Mouse (Mus musculus) liver, embryonic 12.5 days (tissue): ENCODE measurements at regions not wholly inside any gene's neighbourhood (a gene's known extent, or its start where the extent isn't known, plus 50 kb on each side); places are given as distances from the start of the nearest gene placed in this dataset.

Source experiments
- ATAC-seq: fragments of 200-750 bp; cut with Nextera tagmentation; 2 replicates; pipeline ENCODE4 v1.8.0; 2017; ENCODE audit warnings: moderate number of reproducible peaks, mild to moderate bottlenecking, moderate library complexity
- H3K27ac ChIP-seq: fragments of 300-500 bp; sonication (generic); 2 replicates; pipeline ENCODE4 v1.5.1; 2016; ENCODE audit warnings: mild to moderate bottlenecking
- H3K27me3 ChIP-seq: fragments of 300-500 bp; sonication (generic); replicated peaks from 2 replicates; pipeline ENCODE4 v1.6.1; 2016; ENCODE audit warnings: mild to moderate bottlenecking, moderate library complexity
- H3K36me3 ChIP-seq: fragments of 300-500 bp; sonication (generic); 2 replicates; pipeline ENCODE4 v1.6.1; 2016; ENCODE audit warnings: mild to moderate bottlenecking, moderate library complexity
- H3K4me1 ChIP-seq: fragments of 300-500 bp; sonication (generic); 2 replicates; pipeline ENCODE4 v1.6.1; 2016
- H3K4me2 ChIP-seq: fragments of 300-500 bp; sonication (generic); 2 replicates; pipeline ENCODE4 v1.6.1; 2016; ENCODE audit warnings: mild to moderate bottlenecking, moderate library complexity
- H3K4me3 ChIP-seq: fragments of 300-500 bp; sonication (generic); 2 replicates; pipeline ENCODE4 v1.5.1; 2016; ENCODE audit warnings: mild to moderate bottlenecking, moderate library complexity
- H3K9ac ChIP-seq: fragments of 300-500 bp; sonication (generic); 2 replicates; pipeline ENCODE4 v1.6.1; 2016; ENCODE audit warnings: mild to moderate bottlenecking, moderate library complexity
- H3K9me3 ChIP-seq: fragments of 300-500 bp; sonication (generic); replicated peaks from 2 replicates; pipeline ENCODE4 v1.6.1; 2016; ENCODE audit warnings: mild to moderate bottlenecking, moderate library complexity
- WGBS: fragments of 180-500 bp; shearing (Covaris S2); methylation state at CpG from one replicate; pipeline ENCODE4 v1.1.7; 2016; ENCODE audit not compliant: insufficient replicate concordance; 5-methylcytosine and 5-hydroxymethylcytosine counted together

DNA sequence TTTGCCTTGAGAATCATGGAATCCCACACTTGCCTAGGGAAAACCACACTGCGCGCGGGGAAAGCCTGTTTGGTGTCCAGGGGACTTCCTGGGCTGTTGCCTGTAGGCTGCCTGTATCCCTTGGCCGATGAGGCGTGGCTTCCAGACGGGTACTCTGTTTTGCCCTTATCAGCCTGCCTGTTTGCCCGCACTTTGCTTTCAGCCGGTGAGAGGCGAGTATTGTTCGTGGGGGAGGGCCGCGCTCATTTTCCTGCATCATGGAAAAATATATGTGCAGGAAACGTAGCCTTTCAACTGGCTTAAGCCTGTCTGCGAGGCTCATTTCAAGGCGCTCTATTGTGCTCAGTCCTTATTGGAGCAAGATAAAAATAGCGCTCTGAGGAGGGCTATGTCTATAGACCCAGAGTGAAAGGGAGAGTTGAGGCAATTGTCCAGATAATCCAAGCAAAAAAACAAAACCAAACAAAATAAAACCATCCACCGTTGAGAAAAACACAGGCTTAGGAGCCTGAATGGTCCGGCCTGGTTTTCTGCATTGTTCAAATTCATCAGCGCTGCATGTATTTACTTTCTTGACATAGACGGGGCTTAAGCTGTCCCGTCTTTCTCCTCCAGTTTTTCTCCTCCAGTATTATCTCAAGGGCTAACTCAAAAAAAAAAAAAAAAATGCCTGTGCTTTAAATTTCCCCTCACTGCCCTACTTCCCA is 67.9 kb downstream of the Klf5 start:
- H3K9me3 ChIP-seq = no peaks in the 10 kb centered on the region
- H3K9ac ChIP-seq = no peak overlapping the region
- H3K36me3 ChIP-seq = no peaks in the 10 kb centered on the region
- 56% methylated on average over 21 of the region's 21 CpGs for WGBS
- no peak overlapping the region for H3K4me3 ChIP-seq
- H3K27ac ChIP-seq = no peak overlapping the region
- 0 out of 2 replicates have a peak overlapping the region, but pooled peaks have one; percentile 1 for H3K4me2 ChIP-seq
- H3K27me3 ChIP-seq = no peaks in the 10 kb centered on the region
- no peaks in the 10 kb centered on the region for H3K4me1 ChIP-seq
- peak; percentile 40 for ATAC-seq

DNA sequence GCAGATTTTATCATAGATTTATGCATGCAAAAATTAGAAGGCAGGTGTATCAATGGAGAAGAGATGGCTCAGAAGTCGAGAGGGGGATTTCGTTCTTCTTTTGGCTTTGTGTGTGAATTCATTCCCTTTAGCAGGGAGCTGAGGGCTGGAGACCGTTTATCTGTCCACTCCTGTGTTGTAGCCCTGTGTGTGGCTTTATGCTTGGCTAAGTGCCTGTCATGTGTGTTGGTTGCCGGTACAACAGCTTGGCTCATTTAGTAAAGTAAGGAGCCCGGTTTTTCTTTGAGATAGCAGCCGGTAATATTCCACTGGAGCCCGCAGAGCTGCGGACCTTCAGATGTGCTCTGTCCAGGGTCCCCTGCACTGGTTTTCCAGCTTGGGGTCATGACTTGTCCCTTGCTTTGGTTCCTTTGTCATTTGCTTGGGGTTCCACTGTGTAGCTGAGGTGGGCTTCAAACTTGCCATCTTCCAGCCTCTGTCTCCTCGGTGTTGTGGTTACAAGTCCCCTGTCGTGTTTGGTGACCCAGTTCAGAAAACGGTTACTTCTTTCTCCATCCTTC is 68.6 kb downstream of the Klf5 start:
- Histone ChIP-seq H3K4me1 (no peaks in the 10 kb centered on the region), H3K9ac (no peak overlapping the region), H3K9me3 (no peaks in the 10 kb centered on the region), H3K4me2 (no peak overlapping the region), H3K36me3 (no peaks in the 10 kb centered on the region), H3K4me3 (no peak overlapping the region), H3K27me3 (no peaks in the 10 kb centered on the region), H3K27ac (no peak overlapping the region)
- 72% methylated on average over 11 of the region's 11 CpGs for WGBS
- ATAC-seq = no peak

DNA sequence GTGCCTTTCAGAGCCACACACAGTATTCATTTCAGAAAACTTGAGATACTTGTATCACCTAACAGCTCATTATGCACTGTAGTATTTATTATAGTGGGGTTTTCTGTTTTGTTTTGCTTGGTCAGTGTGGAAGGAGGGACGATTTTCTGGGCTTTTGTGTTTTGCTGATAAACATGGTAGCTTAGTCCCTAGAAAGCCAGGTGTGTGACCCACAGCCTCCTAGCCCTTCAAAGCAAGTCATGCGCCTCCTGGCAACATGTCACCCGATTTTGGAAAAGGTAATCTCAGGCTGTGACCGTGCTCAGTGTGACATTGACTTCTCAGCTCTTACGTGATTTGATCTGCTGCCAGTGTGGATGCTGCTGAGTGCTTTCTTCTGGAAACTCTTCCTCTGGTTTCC is 70.9 kb downstream of the Klf5 start:
- H3K4me3 ChIP-seq = no peak overlapping the region
- no peaks in the 10 kb centered on the region for H3K4me1 ChIP-seq
- 64% methylated on average over 5 of the region's 5 CpGs for WGBS
- H3K27ac ChIP-seq = no peak overlapping the region
- no peaks in the 10 kb centered on the region for H3K9me3 ChIP-seq
- no peak overlapping the region for H3K9ac ChIP-seq
- no peaks in the 10 kb centered on the region for H3K36me3 ChIP-seq
- no peak for ATAC-seq
- no peak overlapping the region for H3K4me2 ChIP-seq
- no peaks in the 10 kb centered on the region for H3K27me3 ChIP-seq

DNA sequence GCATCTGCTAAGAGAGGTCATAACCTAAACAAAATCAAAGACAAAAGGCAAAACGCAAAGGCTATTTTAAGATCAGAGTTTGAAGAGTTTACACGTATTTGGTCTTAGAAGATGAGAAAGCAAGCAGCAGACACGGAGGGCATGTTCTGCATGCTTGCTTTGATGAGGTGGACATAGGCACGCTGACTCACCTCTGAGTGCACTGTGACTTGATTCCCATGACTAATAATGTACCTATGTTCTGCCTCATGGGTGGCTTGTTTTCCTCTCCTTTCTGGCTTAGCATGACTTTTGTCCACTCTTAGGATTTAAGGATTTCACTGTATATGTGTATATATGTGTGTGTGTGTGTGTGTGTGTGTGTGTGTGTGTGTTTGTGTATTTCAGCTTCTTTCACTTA is 75.2 kb downstream of the Klf5 start:
- 77% methylated on average over 4 of the region's 4 CpGs for WGBS
- no peak for ATAC-seq
- no peak overlapping the region for H3K4me3 ChIP-seq
- H3K9me3 ChIP-seq = no peaks in the 10 kb centered on the region
- no peaks in the 10 kb centered on the region for H3K4me1 ChIP-seq
- no peak overlapping the region for H3K9ac ChIP-seq
- H3K4me2 ChIP-seq = no peak overlapping the region
- H3K27me3 ChIP-seq = no peaks in the 10 kb centered on the region
- no peaks in the 10 kb centered on the region for H3K36me3 ChIP-seq
- H3K27ac ChIP-seq = no peak overlapping the region

DNA sequence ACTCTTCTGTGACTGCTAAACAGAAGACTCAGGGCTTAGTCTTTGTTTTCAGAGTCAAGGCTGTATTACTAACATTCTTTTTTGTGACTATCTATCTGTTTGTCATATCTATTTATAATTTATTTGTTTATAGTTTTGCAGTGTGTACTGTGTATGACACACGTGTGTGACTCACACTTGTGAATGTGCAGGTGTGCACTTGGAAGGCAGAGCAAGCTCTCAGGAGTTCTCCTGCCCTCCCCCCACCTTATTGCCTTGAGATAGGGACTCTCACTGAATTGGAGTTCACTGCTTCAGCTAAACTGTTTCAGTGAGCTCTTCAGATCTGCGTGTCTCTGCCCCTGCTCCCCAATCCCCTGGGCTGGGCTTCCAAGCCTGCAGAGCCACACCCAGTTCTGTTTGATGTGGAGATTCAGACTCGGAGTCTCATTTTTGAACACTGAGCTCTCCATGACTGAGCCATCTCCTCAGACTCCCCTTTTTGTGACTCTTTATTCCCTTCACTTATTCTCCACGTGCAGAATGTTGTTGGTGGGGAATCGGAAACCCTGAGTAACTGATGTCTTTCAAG is 76.6 kb downstream of the Klf5 start:
- Histone ChIP-seq H3K36me3 (no peaks in the 10 kb centered on the region), H3K4me2 (no peak overlapping the region), H3K4me1 (no peaks in the 10 kb centered on the region), H3K9ac (no peak overlapping the region), H3K9me3 (no peaks in the 10 kb centered on the region), H3K4me3 (no peak overlapping the region), H3K27me3 (no peaks in the 10 kb centered on the region), H3K27ac (no peak overlapping the region)
- ATAC-seq = no peak
- WGBS = 46% methylated on average over 5 of the region's 5 CpGs

DNA sequence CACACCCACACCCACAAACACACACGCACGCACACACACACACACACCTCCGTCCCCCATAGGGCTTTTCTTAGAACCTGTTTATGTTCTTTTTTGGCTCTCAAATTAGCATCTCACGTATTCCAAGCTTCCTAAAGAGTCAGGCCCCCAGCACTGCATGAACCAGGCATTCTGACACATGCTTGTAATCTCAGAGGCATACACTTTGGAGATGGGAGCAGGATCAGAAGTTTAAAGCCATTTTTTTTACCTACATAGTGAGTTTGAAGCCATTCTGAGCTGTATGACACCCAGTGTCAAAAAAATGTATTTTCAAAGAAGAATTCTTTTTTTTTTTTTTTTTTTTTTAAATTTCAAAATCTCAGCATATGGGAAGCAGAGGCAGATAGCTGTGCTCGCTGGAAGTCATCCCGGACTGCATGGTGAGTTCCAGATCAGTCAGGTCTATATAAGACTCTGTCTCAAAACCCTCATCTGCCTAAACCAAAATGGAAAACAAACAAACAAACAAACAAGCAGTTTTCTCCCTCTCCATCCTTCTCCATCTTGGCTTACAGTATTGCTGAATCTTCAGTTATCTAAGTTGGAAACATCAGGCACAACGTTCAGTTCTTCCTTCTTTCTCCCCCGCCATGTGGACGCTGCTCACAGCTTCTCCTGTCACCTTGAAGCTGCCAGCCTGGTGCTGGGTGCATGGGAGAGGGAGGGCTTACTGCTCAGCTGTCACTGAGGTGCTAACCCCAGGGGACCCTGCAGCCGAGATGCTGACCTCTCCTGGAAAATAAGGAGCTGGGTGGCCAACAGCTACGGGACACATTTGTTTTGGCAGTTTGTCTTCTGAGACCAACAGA is 78.4 kb downstream of the Klf5 start:
- H3K4me2 ChIP-seq = no peak overlapping the region
- ATAC-seq = no peak
- H3K27me3 ChIP-seq = no peaks in the 10 kb centered on the region
- H3K9ac ChIP-seq = no peak overlapping the region
- H3K27ac ChIP-seq = no peak overlapping the region
- WGBS = 68% methylated on average over 11 of the region's 11 CpGs
- H3K4me1 ChIP-seq = no peaks in the 10 kb centered on the region
- H3K9me3 ChIP-seq = no peaks in the 10 kb centered on the region
- H3K36me3 ChIP-seq = no peaks in the 10 kb centered on the region
- H3K4me3 ChIP-seq = no peak overlapping the region

DNA sequence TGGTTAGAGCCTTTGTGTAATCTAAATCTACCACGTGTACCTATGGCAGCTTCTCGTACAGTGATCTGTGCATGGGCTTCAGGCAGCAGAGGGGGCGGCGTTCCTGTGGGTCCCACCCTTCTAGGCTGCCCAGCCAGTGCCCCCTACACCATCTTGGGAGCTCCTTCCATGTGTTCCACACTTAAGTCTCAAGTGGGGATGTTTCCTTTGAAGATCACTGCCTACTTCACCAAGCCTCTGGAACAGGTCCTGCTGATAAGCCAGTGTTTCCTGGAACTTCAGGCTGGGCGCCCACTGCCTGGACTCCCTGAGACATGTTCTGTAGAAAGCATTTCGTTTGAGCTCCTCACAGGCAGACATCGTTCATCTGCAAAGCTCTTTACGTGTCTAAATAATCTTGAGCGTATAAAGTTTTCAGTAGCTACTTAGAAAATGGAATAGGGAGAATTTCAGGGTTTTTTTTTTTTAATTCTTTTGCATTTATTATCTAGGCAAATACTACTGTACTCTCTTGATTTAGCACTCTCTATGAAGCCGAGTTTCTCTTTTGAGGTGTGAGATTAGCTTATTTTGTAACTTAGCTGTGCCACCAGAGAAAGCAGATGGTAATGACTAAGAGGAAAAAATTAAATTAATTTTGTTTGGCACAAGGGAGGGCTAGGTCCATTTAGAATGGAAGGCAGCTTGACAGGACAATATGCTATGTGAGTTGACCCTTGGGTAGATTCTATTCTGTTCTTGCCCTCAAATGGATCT is 82.9 kb downstream of the Klf5 start:
- Histone ChIP-seq H3K9me3 (no peaks in the 10 kb centered on the region), H3K4me2 (no peak overlapping the region), H3K27ac (no peak overlapping the region), H3K9ac (no peak overlapping the region), H3K4me3 (no peak overlapping the region), H3K4me1 (no peaks in the 10 kb centered on the region), H3K27me3 (no peaks in the 10 kb centered on the region), H3K36me3 (no peaks in the 10 kb centered on the region)
- 65% methylated on average over 10 of the region's 10 CpGs for whole genome bisulfite sequencing
- ATAC-seq = no peak

DNA sequence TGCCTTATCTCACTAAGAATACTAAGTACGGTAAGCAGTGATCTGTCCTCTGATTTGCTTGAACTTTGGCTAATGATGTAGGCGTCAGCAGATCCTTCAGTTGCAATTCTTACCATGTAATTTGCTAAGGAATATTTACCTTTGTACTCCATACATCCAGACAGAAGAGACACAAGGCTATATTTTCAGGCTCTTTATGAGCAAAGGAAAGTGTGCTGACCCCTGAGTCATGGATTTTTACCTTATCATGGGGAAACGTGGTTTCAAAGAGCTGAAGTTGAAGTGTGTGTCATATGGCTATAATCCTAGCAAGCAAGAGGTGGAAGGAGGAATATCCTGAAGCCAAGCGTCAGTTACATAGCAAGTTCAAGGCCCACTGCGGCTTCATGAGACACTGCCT is 83.6 kb downstream of the Klf5 start:
- Histone ChIP-seq H3K4me3 (no peak overlapping the region), H3K9me3 (no peaks in the 10 kb centered on the region), H3K9ac (no peak overlapping the region), H3K4me1 (no peaks in the 10 kb centered on the region), H3K4me2 (no peak overlapping the region), H3K27me3 (no peaks in the 10 kb centered on the region), H3K36me3 (no peaks in the 10 kb centered on the region), H3K27ac (no peak overlapping the region)
- WGBS = 67% methylated on average over 5 of the region's 5 CpGs
- no peak for ATAC-seq

DNA sequence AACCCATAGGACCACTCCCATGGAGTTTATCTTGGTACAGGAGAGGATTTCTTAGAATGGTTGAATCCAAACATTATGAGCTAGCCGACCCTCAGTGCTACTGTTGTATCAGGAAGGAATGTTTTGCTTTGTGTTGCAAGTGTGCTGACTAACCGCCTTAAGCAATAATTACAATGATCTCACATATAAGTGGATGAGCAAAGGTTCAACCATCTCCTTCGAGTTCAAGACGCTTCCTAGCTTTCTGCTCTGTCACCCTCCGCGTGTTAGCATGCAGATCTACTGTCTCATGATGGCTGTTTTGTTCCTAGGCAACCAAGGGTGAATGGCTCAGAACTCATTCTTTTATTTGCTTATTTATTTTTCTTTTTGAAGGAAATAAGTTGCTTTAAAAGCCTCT is 84.7 kb downstream of the Klf5 start:
- no peak for ATAC-seq
- H3K4me3 ChIP-seq = no peak overlapping the region
- no peaks in the 10 kb centered on the region for H3K36me3 ChIP-seq
- H3K4me2 ChIP-seq = no peak overlapping the region
- H3K27ac ChIP-seq = no peak overlapping the region
- H3K9me3 ChIP-seq = no peaks in the 10 kb centered on the region
- 82% methylated on average over 6 of the region's 6 CpGs for WGBS
- no peak overlapping the region for H3K9ac ChIP-seq
- H3K4me1 ChIP-seq = no peaks in the 10 kb centered on the region
- no peaks in the 10 kb centered on the region for H3K27me3 ChIP-seq

DNA sequence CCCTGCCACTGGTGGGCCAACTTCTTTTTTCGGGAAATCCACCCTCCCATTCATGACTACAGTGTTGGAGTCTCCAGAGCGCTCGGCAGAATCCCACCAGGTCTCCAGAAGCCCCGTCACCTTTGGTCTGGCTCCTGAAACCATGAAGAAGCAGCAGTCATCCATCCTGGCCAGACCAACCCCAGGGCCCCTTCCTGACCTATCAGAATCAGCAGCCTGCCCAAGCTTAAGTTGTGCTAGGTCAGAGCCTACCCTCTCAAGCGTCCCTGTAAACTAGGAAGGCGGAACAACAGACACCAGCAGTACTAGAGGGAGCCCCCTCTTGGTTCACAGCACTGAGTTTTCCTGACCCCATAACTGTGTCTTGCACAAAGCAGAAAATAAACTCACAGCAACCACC is 89.1 kb downstream of the Klf5 start:
- no peak for ATAC-seq

DNA sequence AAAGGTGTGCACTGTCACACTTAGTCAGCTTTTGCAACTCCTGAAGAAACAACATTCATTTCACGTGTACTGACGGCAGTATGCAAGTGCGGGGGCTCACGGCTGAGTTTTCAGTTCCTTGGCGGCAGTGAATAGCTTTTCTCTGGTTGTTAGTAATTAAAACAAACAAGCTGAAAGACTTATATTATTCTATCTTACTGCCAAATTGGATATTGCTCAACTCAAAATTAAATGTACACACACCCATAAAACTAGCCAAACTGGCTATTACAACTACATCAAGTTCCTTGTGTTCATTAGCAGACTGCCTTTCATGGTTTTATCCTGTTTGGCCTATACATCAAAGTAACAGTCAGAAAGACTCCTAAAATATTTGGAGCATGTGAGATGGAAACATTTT is 90.8 kb downstream of the Klf5 start:
- no peaks in the 10 kb centered on the region for H3K27me3 ChIP-seq
- H3K4me3 ChIP-seq = no peak overlapping the region
- 86% methylated on average over 5 of the region's 5 CpGs for WGBS
- ATAC-seq = no peak
- H3K4me1 ChIP-seq = no peaks in the 10 kb centered on the region
- H3K9ac ChIP-seq = no peak overlapping the region
- H3K36me3 ChIP-seq = no peaks in the 10 kb centered on the region
- H3K9me3 ChIP-seq = no peaks in the 10 kb centered on the region
- no peak overlapping the region for H3K4me2 ChIP-seq
- H3K27ac ChIP-seq = no peak overlapping the region

More for the DNA sequence above, 89.1 kb downstream of the Klf5 start:
- Histone ChIP-seq H3K9me3 (no peaks in the 10 kb centered on the region), H3K4me3 (no peak overlapping the region), H3K4me1 (no peaks in the 10 kb centered on the region), H3K9ac (no peak overlapping the region), H3K27ac (no peak overlapping the region), H3K4me2 (no peak overlapping the region), H3K36me3 (no peaks in the 10 kb centered on the region), H3K27me3 (no peaks in the 10 kb centered on the region)
- 83% methylated on average over 6 of the region's 6 CpGs for WGBS
